Mouse (Mus musculus): Measurements from ENCODE around the gene Efnb2. TPM values are rescaled to one million over a fixed set of nuclear protein-coding genes. Genes with fewer than 3 reads are reported as not detected.
A peak's percentile ranks its signal among the peaks of the same experiment; 100 is the strongest.

Efnb2 gene
- polyA plus RNA-seq, 1 experiment from 2014 or later = 6.7 TPM

DNA sequence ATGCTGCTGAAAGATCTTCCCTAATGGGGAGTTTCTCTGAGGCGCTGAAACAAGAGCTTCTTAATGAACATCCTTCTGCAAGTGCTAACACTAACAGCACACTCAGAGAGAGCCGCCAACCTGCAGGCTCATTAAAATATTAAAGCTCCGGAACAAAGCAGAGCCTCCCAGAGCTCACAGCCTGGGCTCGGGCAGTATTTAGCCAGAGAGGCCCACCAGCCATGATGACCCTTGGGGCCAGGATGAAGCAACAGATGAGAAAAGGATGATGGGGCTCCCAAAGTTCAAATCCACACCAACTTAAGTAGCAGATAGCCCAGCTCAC is 20.8 kb downstream of the Efnb2 start:
- H3K27me3 ChIP-seq (replicated peaks; ENCODE audit: control insufficient read depth, insufficient read depth, low read length) = no peaks in the 10 kb centered on the region
- no peak overlapping the region for H3K4me3 ChIP-seq (ENCODE audit: low read depth, low read length)
- WGBS = 34% methylated on average over 4 of the region's 4 CpGs
- H3K4me2 ChIP-seq (replicated peaks; ENCODE audit: low read depth) = no peak overlapping the region
- no peak for TF ChIP-seq CTCF (IDR thresholded peaks at IDR 0.05; ENCODE audit: low read depth)
- no peak overlapping the region for H3K27ac ChIP-seq (ENCODE audit: low read depth, low read length)
- no peaks in the 10 kb centered on the region; the same call in 1 of the 2 replicates for H3K36me3 ChIP-seq (ENCODE audit: control insufficient read depth, insufficient read depth)
- H3K9ac ChIP-seq (ENCODE audit: low read depth, low read length) = no peak overlapping the region
- H3K9me3 ChIP-seq (ENCODE audit: control insufficient read depth) = no peaks in the 10 kb centered on the region
- no peak for ATAC-seq
- H3K4me1 ChIP-seq (replicated peaks; ENCODE audit: control insufficient read depth, insufficient read depth, low read length) = 0 out of 2 replicates have a peak, but pooled peaks cover 4% of the 10 kb centered on the region

- WGBS = 38% methylated on average over 8 of the region's 8 CpGs
- peak; percentile 70 for ATAC-seq
- no peak overlapping the region for H3K4me2 ChIP-seq (replicated peaks; ENCODE audit: low read depth)
These were observed 21.3 kb downstream of the Efnb2 start for GRCm38 (mm10) chr8:8639569-8640263.

DNA sequence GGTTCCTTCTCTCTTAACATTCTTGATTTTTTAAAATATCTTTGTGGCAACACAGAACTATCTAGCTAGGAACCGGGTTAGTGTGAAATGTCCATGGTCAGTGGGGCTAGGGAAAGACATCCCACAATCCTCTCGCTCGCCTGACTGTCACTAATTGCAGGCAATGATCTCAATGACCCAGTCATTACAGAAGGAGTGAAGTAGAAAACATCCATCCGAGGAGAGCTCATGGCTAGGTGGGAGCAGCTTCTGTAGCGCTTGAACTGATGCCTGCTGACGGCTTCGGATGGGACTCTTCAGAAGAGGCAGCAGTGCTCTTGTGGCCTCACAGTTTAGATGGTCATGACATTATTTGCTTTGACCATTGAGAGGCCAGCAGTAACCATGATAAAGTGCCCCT is 29.6 kb downstream of the Efnb2 start:
- Histone ChIP-seq H3K36me3 (ENCODE audit: control insufficient read depth, insufficient read depth) (no peaks in the 10 kb centered on the region; the same call in 1 of the 2 replicates), H3K4me3 (ENCODE audit: low read depth, low read length) (no peak overlapping the region), H3K27me3 (replicated peaks; ENCODE audit: control insufficient read depth, insufficient read depth, low read length) (no peaks in the 10 kb centered on the region), H3K4me1 (replicated peaks; ENCODE audit: control insufficient read depth, insufficient read depth, low read length) (0 out of 2 replicates have a peak, but pooled peaks cover 2% of the 10 kb centered on the region), H3K9me3 (ENCODE audit: control insufficient read depth) (no peaks in the 10 kb centered on the region), H3K9ac (ENCODE audit: low read depth, low read length) (no peak overlapping the region), H3K27ac (ENCODE audit: low read depth, low read length) (no peak overlapping the region), H3K4me2 (replicated peaks; ENCODE audit: low read depth) (no peak overlapping the region)
- no peak for ATAC-seq
- TF ChIP-seq CTCF (IDR thresholded peaks at IDR 0.05; ENCODE audit: low read depth) = no peak
- WGBS = 75% methylated on average over 7 of the region's 7 CpGs

More at GRCm38 (mm10) chr8:8639569-8640263, 21.3 kb downstream of the Efnb2 start:
- no peak overlapping the region for H3K27ac ChIP-seq (ENCODE audit: low read depth, low read length)
- TF ChIP-seq CTCF (IDR thresholded peaks at IDR 0.05; ENCODE audit: low read depth) = no peak
- no peaks in the 10 kb centered on the region; the same call in 1 of the 2 replicates for H3K36me3 ChIP-seq (ENCODE audit: control insufficient read depth, insufficient read depth)
- no peak overlapping the region for H3K9ac ChIP-seq (ENCODE audit: low read depth, low read length)
- no peaks in the 10 kb centered on the region for H3K27me3 ChIP-seq (replicated peaks; ENCODE audit: control insufficient read depth, insufficient read depth, low read length)
- H3K4me1 ChIP-seq (replicated peaks; ENCODE audit: control insufficient read depth, insufficient read depth, low read length) = 0 out of 2 replicates have a peak, but pooled peaks cover 4% of the 10 kb centered on the region
- H3K9me3 ChIP-seq (ENCODE audit: control insufficient read depth) = no peaks in the 10 kb centered on the region
- H3K4me3 ChIP-seq (ENCODE audit: low read depth, low read length) = no peak overlapping the region

DNA sequence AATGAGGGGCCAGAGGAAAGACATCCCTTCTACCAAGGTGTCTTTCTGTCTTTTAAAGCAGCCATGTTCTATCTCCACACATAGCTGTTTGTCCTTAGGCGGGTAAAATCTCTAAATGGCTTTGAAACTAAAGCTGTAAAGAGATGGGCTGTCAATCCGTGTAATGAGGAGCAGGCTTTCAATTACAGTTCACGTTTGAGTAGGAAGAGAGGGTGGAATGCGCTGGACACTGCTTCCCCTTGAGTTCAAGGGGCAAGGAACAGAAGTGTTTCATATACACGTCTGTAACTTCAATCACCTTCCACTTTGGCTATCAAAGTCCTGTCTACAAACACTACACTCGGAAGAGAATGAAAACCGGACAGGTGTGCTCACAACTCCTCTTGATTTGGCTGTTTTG is 37.0 kb downstream of the Efnb2 start:
- TF ChIP-seq CTCF (IDR thresholded peaks at IDR 0.05; ENCODE audit: low read depth) = no peak
- Histone ChIP-seq H3K4me1 (replicated peaks; ENCODE audit: control insufficient read depth, insufficient read depth, low read length) (peaks cover 3% of the 10 kb centered on the region; the same call in 1 of the 2 replicates), H3K4me3 (ENCODE audit: low read depth, low read length) (no peak overlapping the region), H3K36me3 (ENCODE audit: control insufficient read depth, insufficient read depth) (peaks cover 23% of the 10 kb centered on the region), H3K27me3 (replicated peaks; ENCODE audit: control insufficient read depth, insufficient read depth, low read length) (no peaks in the 10 kb centered on the region), H3K9me3 (ENCODE audit: control insufficient read depth) (no peaks in the 10 kb centered on the region), H3K27ac (ENCODE audit: low read depth, low read length) (no peak overlapping the region), H3K4me2 (replicated peaks; ENCODE audit: low read depth) (no peak overlapping the region), H3K9ac (ENCODE audit: low read depth, low read length) (no peak overlapping the region)
- ATAC-seq = no peak
- WGBS = 50% methylated on average over 7 of the region's 7 CpGs

DNA sequence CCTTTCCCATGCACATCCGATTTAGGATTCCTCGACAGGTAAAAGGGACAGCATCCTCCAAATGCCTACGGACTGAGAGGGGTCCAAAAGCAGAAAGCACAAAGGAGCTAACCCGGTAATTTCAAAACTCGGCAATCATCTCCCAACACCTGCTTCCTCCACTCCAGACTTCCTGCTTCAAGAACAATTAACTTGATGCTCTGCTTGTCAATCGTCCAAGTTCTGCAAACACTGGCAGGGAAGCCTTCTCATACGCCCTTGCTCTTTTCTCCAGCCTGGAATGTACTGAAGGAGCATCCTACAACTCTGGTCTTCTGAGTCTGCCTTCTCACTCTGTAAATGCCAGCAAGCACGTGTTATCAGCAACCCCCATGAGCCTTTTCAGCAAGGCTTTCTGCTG is 37.6 kb downstream of the Efnb2 start:
- no peak overlapping the region for H3K9ac ChIP-seq (ENCODE audit: low read depth, low read length)
- H3K27me3 ChIP-seq (replicated peaks; ENCODE audit: control insufficient read depth, insufficient read depth, low read length) = no peaks in the 10 kb centered on the region
- H3K9me3 ChIP-seq (ENCODE audit: control insufficient read depth) = no peaks in the 10 kb centered on the region
- H3K4me3 ChIP-seq (ENCODE audit: low read depth, low read length) = no peak overlapping the region
- H3K27ac ChIP-seq (ENCODE audit: low read depth, low read length) = no peak overlapping the region
- peaks cover 3% of the 10 kb centered on the region; the same call in 1 of the 2 replicates for H3K4me1 ChIP-seq (replicated peaks; ENCODE audit: control insufficient read depth, insufficient read depth, low read length)
- no peak for TF ChIP-seq CTCF (IDR thresholded peaks at IDR 0.05; ENCODE audit: low read depth)
- WGBS = 38% methylated on average over 8 of the region's 8 CpGs
- H3K4me2 ChIP-seq (replicated peaks; ENCODE audit: low read depth) = no peak overlapping the region
- peaks cover 23% of the 10 kb centered on the region for H3K36me3 ChIP-seq (ENCODE audit: control insufficient read depth, insufficient read depth)
- no peak for ATAC-seq

- no peak overlapping the region for H3K27ac ChIP-seq (ENCODE audit: low read depth, low read length)
- peaks cover 23% of the 10 kb centered on the region for H3K36me3 ChIP-seq (ENCODE audit: control insufficient read depth, insufficient read depth)
- ATAC-seq = no peak
- no peak overlapping the region for H3K9ac ChIP-seq (ENCODE audit: low read depth, low read length)
- peaks cover 3% of the 10 kb centered on the region; the same call in 1 of the 2 replicates for H3K4me1 ChIP-seq (replicated peaks; ENCODE audit: control insufficient read depth, insufficient read depth, low read length)
- WGBS = 91% methylated on average over 3 of the region's 3 CpGs
- no peak overlapping the region for H3K4me3 ChIP-seq (ENCODE audit: low read depth, low read length)
- H3K9me3 ChIP-seq (ENCODE audit: control insufficient read depth) = no peaks in the 10 kb centered on the region
- no peaks in the 10 kb centered on the region for H3K27me3 ChIP-seq (replicated peaks; ENCODE audit: control insufficient read depth, insufficient read depth, low read length)
- no peak for TF ChIP-seq CTCF (IDR thresholded peaks at IDR 0.05; ENCODE audit: low read depth)
- H3K4me2 ChIP-seq (replicated peaks; ENCODE audit: low read depth) = no peak overlapping the region
These were observed 38.6 kb downstream of the Efnb2 start for GRCm38 (mm10) chr8:8622476-8622875.
